Mouse (Mus musculus): ENCODE data around the gene Rfx7.

DNA sequence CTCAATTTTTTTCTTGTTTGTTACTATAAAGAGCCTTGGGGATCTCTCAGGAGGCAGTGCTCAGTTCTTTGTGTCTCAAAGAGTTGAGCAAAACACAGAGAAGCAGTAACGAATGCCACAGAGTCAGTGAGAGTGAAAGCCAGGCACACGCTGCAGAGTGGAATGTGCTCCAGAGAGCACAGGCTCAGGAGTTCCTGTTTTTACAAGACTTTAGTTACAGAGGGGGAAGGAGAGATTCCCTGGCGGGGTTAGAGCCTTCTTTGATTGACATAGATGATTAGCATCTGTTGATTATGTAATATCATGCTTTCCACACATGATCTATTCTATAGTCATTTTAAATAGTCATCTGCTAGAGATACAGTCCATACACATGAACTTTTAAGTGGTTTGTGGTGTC lies 48.2 kb downstream of the Rfx7 start:
- TF ChIP-seq CTCF (IDR thresholded peaks at IDR 0.05; ENCODE audit: low read depth) (no peak), EP300 (IDR thresholded peaks at IDR 0.05; ENCODE audit: low read depth) (no peak)
